Mouse (Mus musculus): ENCODE results near the gene Abl1.

- TF ChIP-seq POLR2A (IDR thresholded peaks at IDR 0.05; ENCODE audit: borderline replicate concordance, low read depth, low read length) (no peak), CTCF (IDR thresholded peaks at IDR 0.05; ENCODE audit: low read depth, low read length) (no peak)
Measured at GRCm38 (mm10) chr2:31670551-31671035, 17.6 kb upstream of the Abl1 start, which contains the start of gene Exosc2.
